Mouse (Mus musculus) layer of hippocampus, adult 9-11 months (tissue): ENCODE data around the gene Vrk2.

Experiments used
- DNase-seq: peaks from one replicate; pipeline ENCODE4 v3.0.0; 2022

Gene Vrk2

GRCm38 (mm10) chr11:26593061-26594059 lies at the start of gene Vrk2, which contains the start of gene Gm6899:
Gene Vrk2 (minus strand): TSS chr11:26593999.
Gene Gm6899 (plus strand): TSS chr11:26593241.
- DNase-seq, result peak; percentile 51

DNA sequence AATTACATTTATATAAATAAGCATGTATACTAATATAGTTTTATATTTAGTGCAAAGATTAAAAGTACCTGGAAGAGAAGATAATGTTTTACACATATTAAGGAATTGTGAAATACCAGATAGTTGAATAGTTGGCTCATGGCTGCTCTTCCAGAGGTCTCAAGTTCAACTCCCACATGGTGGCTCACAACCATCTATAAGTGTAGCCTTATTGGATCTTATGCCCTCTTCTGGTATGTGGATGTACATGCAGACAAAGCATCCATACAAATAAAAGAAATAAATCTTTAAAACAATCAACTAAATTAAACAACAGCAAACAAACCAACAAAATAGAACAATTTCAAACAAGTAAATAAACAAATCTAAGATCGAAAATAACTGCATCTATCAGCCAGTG lies 48.3 kb upstream of the Vrk2 start:
- no peak for DNase-seq

DNA sequence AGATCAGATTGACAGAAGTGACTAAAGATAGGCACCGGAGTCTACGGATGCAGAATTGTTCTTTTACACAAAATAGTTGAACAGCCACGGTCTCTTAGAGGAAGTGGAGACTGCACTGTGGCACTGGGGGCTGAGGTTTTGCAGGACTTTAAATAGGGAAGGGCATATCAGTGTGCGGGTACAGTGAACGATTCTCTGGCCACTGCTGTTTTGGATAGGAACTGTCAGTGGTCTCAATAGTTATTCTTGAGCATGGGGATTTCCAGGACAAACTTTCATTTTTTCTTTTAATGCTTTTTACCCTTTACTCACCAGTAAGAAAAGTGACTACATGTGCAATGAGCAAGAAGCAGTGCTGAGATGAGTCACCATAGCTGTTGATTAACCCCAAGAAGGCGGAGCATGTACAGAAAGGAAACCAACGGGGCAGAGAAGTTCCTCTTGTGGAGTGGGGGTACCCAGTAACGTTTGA lies 46.6 kb upstream of the Vrk2 start:
- DNase-seq, result peak; percentile 36

DNA sequence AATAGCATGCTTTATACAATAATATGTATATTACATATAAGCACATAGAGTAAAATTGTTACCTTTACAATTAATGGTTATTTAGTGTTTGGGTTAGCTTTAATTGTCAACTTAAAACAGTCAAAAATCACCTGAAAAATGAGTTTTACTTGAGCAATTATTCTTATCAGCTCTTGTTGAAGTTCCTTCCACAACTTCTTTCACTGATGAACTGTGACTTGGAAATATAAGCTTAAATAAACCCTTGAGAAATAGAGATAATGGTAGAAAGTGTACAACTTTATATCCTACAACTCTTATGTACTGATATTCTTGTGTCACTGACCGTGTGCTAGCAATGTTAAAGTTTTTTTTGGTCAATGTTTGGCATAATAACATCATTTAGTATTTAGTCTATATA lies 42.4 kb upstream of the Vrk2 start:
- no peak for DNase-seq

DNA sequence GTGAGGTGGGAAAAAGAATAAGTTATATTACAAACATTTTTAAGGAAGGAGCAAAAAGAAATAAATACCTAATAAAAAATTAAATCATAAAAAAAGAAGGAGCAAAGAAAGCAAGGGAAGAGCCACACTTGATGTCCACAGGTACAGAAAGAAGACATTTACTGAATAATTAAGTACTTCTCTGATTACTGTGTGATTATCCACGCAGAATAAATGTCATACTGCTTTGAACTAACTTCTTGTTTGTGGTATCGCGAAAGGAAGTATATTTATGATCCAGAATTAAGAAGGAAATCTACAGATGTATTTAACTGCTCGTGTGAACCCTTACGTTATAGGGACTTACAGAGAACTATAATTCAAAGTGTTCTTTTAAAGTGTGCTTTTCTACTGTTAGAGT lies 28.9 kb upstream of the Vrk2 start:
- no peak for DNase-seq

DNA sequence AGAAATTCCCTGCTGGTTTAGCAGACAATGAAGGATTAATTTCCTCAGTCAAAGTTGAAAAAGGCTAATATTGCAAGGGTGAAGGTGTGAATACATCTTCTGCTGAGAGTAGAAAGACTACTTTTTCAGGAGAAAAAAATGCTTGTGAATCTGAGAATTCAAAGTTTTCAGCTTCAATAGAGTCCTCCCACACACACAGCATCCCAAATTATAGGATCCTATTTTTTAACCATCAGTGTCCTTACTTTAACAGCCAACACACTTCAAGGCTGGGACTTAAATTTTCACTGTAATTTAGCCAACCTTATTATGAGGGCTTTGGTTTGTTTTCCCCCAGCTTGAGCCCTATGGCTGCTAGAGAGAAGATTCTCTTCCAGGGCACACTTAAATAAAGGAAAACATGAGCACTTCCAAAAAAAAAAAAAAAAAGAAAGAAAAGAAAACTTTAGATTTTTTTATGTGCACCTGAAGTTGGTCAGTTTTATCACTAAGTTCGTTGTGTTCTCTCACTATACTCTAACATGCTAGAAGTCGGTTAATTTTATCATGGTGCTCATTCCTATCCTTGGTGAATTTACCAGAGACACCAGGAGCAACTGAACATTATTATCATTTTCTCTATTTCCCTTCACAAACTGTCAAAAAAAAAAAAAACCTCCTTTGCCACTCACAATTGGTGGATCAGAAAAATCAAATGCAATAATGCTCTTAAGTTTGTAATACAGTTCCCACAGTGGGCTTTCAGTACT lies 24.9 kb upstream of the Vrk2 start:
- no peak for DNase-seq

GRCm38 (mm10) chr11:26608795-26609194 lies 15.0 kb upstream of the Vrk2 start:
- peak; percentile 66 for DNase-seq

- no peak for DNase-seq
Observed at GRCm38 (mm10) chr11:26604061-26604655, 10.4 kb upstream of the Vrk2 start.

DNA sequence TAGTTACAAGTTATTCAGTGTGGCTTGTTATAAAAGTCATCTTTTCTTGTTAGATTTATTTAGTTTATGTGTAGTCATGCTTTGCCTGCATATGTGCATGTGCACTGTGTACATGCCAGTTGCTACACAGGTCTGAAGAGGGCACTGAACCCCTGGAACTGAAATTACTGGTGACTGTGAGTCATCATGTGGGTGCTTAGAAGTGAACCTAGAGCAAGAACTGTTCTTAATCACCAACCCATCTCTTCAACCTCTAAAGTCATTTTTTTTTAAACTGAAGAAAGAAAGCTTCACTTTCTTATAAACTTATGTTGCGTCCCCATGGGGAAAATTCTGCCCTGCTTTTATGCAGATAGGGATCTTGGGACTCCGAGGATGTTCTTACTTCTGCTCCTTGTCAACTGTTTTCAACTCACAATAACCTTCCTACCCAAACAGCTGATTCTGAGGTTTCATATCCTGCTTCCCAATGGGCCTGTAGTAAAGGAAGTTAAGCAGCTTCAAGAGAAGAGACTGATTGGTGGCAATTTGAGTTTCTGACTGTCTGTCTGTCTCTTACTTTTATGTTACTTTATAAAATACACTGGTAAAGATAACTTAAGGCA lies 7.9 kb upstream of the Vrk2 start:
- DNase-seq, result no peak

GRCm38 (mm10) chr11:26600692-26601091 lies 6.9 kb upstream of the Vrk2 start:
- DNase-seq, result no peak

DNA sequence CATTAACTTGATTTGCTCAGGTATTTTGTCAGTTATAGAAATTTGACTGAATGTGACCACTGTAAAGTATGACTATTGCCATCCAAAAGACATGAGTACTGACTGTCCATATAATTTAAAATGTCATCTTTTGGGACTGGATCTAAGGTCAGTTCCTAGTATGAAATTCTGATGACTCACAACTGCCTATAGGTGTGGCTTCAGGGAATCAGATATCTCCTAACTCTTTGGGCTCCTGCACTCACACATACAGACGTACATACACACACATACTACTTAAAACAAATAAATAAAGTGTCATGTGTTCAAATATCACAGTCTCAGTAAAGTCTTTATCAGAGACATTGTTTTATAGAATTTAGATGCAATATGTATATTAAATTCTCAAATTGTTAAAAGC lies 5.1 kb upstream of the Vrk2 start:
- DNase-seq, result no peak

- no peak for DNase-seq
Observed at GRCm38 (mm10) chr11:26597761-26598160, 4.0 kb upstream of the Vrk2 start.

- no peak for DNase-seq
Observed at GRCm38 (mm10) chr11:26597145-26597544, 3.3 kb upstream of the Vrk2 start.

DNA sequence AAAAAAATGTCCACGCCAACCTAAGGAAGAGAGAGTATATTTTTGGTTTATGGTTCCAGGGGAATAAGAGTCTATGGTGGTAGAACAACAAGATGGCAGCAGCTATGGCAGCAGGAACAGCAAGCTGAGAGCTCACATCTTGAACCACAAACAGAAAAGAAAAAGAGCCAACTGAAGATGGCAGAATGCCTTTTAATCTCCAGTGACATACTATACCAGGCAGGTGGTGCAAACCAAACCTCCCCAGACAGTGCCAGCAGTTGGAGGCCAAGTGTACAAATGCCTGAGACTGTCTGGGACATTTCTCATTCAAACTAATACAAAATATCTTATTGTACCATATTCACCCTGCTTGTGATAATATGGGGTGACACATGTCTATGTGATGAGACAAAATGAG lies 2.4 kb upstream of the Vrk2 start:
- no peak for DNase-seq

DNA sequence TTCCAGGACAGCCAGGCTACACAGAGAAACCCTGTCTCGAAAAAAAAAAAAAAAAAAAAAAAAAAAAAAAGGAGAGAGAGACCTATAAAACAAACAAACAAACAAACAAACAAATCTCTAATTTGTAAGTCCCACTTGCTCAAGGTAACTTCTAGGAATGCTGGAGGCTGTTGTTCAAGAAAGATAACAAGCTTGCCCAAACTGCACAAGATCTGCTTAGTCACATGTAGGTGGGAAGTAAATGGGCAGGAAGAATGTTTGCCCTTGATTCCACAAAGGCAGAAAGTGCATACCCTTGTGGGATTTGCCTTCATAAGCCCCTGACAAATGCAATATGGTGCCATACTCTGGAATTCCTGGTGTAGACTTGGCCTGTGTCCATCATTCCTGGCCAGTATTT lies 688 bp upstream of the Vrk2 start:
- DNase-seq, result no peak

GRCm38 (mm10) chr11:26592395-26593053 lies 1.3 kb downstream of the Vrk2 start:
- no peak for DNase-seq

GRCm38 (mm10) chr11:26587184-26587524 lies 6.6 kb downstream of the Vrk2 start:
- DNase-seq, result no peak

DNA sequence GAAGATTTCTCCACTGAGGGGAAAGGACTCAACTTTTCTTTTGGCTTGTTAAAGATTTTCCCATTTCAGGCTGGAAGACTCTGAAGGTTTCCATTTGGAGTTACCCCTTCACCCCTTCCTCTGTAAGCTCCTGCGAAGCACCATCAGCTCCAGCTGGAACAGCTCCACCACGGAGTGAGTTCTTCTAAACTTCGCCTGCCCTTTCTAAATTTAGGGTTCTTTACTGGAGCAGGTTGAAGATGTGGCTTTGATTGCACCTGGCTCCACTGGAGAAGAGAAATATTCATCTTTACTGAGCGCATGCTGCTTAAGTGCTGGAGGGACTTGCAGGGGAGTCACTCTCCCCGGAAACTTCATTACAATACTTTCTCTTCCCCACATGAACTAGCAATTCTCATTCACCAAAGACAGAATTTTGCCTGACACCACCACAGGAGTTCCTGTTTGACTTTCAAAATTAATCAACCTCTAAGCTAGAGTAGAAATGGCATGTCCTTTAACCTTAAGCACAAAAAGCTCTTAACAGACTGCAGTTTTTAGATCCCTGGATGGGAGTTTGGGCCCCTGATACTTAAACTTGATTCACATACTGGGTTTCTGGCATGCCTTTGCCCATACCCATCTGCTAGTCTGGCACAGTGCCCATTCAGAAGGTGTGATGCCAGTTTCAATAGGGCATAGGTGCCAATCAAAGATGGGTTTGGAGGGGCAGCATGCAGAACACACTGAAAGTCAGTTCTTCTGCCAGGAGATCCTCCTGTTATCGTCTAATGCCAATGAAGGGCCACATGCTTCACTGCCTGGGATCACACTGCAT lies 7.2 kb downstream of the Vrk2 start:
- peak; percentile 48 for DNase-seq

- DNase-seq, result no peak
Observed at GRCm38 (mm10) chr11:26585409-26586366, 8.1 kb downstream of the Vrk2 start.

DNA sequence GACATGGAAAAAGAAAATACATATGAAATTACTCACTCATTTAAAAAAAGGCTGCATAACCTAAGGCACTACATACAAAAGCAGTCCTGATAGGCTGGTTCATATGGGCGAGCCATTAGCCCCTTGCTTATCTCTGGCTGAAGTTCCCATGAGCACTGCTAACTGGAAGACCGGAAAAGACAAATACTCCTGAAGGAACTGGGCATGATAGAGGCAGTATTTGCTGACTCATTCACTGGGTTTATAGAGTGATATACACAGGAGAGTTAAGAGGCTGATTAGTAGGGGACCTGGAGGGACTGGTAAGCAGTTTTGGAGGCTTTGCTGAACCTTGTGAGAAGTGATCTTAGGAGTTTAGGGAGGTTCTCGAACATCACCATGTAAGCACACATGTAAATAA lies 42.2 kb downstream of the Vrk2 start:
- DNase-seq, result no peak
